Mouse (Mus musculus): ENCODE results near the gene Napa. TPM values are rescaled to one million over a fixed set of nuclear protein-coding genes. Genes with fewer than 3 reads are reported as not detected.

Napa gene
- polyA plus RNA-seq, 1 experiment: 141 TPM

Other genes with a start within 250 kb of the Napa start
- gene Crx, start 218.5 kb upstream of the Napa start, polyA plus RNA-seq (2012; ENCODE audit: insufficient read depth, insufficient read length, missing spikeins): not detected in 2 replicates
- not detected in 2 replicates for gene Crxos, start 215.8 kb upstream of the Napa start, polyA plus RNA-seq (2012; ENCODE audit: insufficient read depth, insufficient read length, missing spikeins)
- 320 and 478 TPM in 2 replicates for gene Selenow, start 176.1 kb upstream of the Napa start, polyA plus RNA-seq (2012; ENCODE audit: insufficient read depth, insufficient read length, missing spikeins)
- 86.7 and 98.8 TPM in 2 replicates for gene Nop53, start 152.4 kb upstream of the Napa start, polyA plus RNA-seq (2012; ENCODE audit: insufficient read depth, insufficient read length, missing spikeins)
- gene Ehd2, start 130.9 kb upstream of the Napa start, polyA plus RNA-seq (2012; ENCODE audit: insufficient read depth, insufficient read length, missing spikeins): 141 and 148 TPM in 2 replicates
- 6.1 and 7.4 TPM in 2 replicates for gene Bicra, start 50.5 kb upstream of the Napa start, polyA plus RNA-seq (2012; ENCODE audit: insufficient read depth, insufficient read length, missing spikeins)
- gene Zfp541, start 36.6 kb upstream of the Napa start, polyA plus RNA-seq (2012; ENCODE audit: insufficient read depth, insufficient read length, missing spikeins): not detected in 2 replicates
- 13.2 and 18.1 TPM in 2 replicates for gene Kptn, start 21.4 kb downstream of the Napa start, polyA plus RNA-seq (2012; ENCODE audit: insufficient read depth, insufficient read length, missing spikeins)
- not detected in 2 replicates for gene Slc8a2, start 31.4 kb downstream of the Napa start, polyA plus RNA-seq (2012; ENCODE audit: insufficient read depth, insufficient read length, missing spikeins)
- gene Meis3, start 76.6 kb downstream of the Napa start, polyA plus RNA-seq (2012; ENCODE audit: insufficient read depth, insufficient read length, missing spikeins): 1.6 and 3.1 TPM in 2 replicates
- gene Dhx34, start 123.6 kb downstream of the Napa start, polyA plus RNA-seq (2012; ENCODE audit: insufficient read depth, insufficient read length, missing spikeins): 7.3 and 8.3 TPM in 2 replicates
- gene C5ar2, start 145.7 kb downstream of the Napa start, polyA plus RNA-seq (2012; ENCODE audit: insufficient read depth, insufficient read length, missing spikeins): 0.40 and 0.46 TPM in 2 replicates
- 3.6 and 5.2 TPM in 2 replicates for gene C5ar1, start 161.1 kb downstream of the Napa start, polyA plus RNA-seq (2012; ENCODE audit: insufficient read depth, insufficient read length, missing spikeins)
- gene Inafm1, start 175.2 kb downstream of the Napa start, polyA plus RNA-seq (2012; ENCODE audit: insufficient read depth, insufficient read length, missing spikeins): 16.0 and 17.2 TPM in 2 replicates
- 26.4 and 28.6 TPM in 2 replicates for gene Ccdc9, start 188.3 kb downstream of the Napa start, polyA plus RNA-seq (2012; ENCODE audit: insufficient read depth, insufficient read length, missing spikeins)
- 5.0 and 10.8 TPM in 2 replicates for gene Bbc3, start 209.9 kb downstream of the Napa start, polyA plus RNA-seq (2012; ENCODE audit: insufficient read depth, insufficient read length, missing spikeins)